Mouse (Mus musculus) forebrain, embryonic 16.5 days (tissue): ENCODE data around the gene Nagpa. TPM values are rescaled to one million over a fixed set of nuclear protein-coding genes. Genes with fewer than 3 reads are reported as not detected.
"Not testable (repeated sequence)": the region's sequence is repeated elsewhere in the genome, so short reads cannot be mapped to it uniquely, and the experiment has no call there.

ENCODE experiments used
- ATAC-seq: fragments of 200-750 bp; cut with Nextera tagmentation; 2 replicates; pipeline ENCODE4 v1.8.0; 2017; ENCODE audit warnings: mild to moderate bottlenecking, moderate library complexity
- H3K27ac ChIP-seq: fragments of 300-500 bp; sonication (generic); 2 replicates; pipeline ENCODE4 v1.5.1; 2014; ENCODE audit warnings: low read length, control low read depth
- H3K27me3 ChIP-seq: fragments of 300-500 bp; sonication (generic); replicated peaks from 2 replicates; pipeline ENCODE4 v1.6.1; 2014; ENCODE audit warnings: low read length; ENCODE audit not compliant: control insufficient read depth, insufficient read depth
- H3K36me3 ChIP-seq: fragments of 300-500 bp; sonication (generic); 2 replicates; pipeline ENCODE4 v1.6.1; 2014; ENCODE audit not compliant: control insufficient read depth, insufficient read depth
- H3K4me1 ChIP-seq: fragments of 300-500 bp; sonication (generic); replicated peaks from 2 replicates; pipeline ENCODE4 v1.6.1; 2014; ENCODE audit warnings: low read length; ENCODE audit not compliant: control insufficient read depth, insufficient read depth
- H3K4me2 ChIP-seq: fragments of 300-500 bp; sonication (generic); 2 replicates; pipeline ENCODE4 v1.6.1; 2014; ENCODE audit warnings: mild to moderate bottlenecking, low read length, control low read depth
- H3K4me3 ChIP-seq: fragments of 300-500 bp; sonication (generic); replicated peaks from 2 replicates; pipeline ENCODE4 v1.5.1; 2014; ENCODE audit warnings: mild to moderate bottlenecking, low read length, control low read depth
- H3K9ac ChIP-seq: fragments of 300-500 bp; sonication (generic); replicated peaks from 2 replicates; pipeline ENCODE4 v1.6.1; 2014; ENCODE audit warnings: low read depth, low read length, control low read depth
- H3K9me3 ChIP-seq: fragments of 300-500 bp; sonication (generic); 2 replicates; pipeline ENCODE4 v1.6.1; 2016; ENCODE audit warnings: low read length; ENCODE audit not compliant: control insufficient read depth
- WGBS: fragments of 180-500 bp; shearing (Covaris S2); extraction: QIAGEN DNeasy Blood & Tissue Kit; methylation state at CpG from one replicate; pipeline ENCODE4 v1.1.7; 2014; 5-methylcytosine and 5-hydroxymethylcytosine counted together
- polyA plus RNA-seq: library from polyadenylated mRNA; unstranded; fragments of >200 nt; fragmentation: Nextera tagmentation; extraction: Ambion mirVana; gene quantifications from 2 replicates; pipeline ENCODE4 v1.2.1, GENCODE M21; 2015

Nagpa gene
- polyA plus RNA-seq, 1 experiment from 2014 or later: 13.6 TPM

GRCm38 (mm10) chr16:5227501-5227900 lies 23.7 kb upstream of the Nagpa start:
- H3K27ac ChIP-seq, H3K9me3 ChIP-seq, H3K4me3 ChIP-seq, ATAC-seq, H3K36me3 ChIP-seq, H3K27me3 ChIP-seq, H3K4me1 ChIP-seq, H3K9ac ChIP-seq, H3K4me2 ChIP-seq: not testable (repeated sequence)
- 85% methylated on average over 19 of the region's 19 CpGs for WGBS

GRCm38 (mm10) chr16:5226534-5226933 lies 22.7 kb upstream of the Nagpa start:
- not testable (repeated sequence) for H3K4me2 ChIP-seq, H3K36me3 ChIP-seq, H3K9me3 ChIP-seq, ATAC-seq, H3K4me3 ChIP-seq, H3K4me1 ChIP-seq, H3K9ac ChIP-seq, H3K27ac ChIP-seq, H3K27me3 ChIP-seq
- WGBS: 0% methylated on average over 1 of the region's 1 CpGs

- H3K27ac ChIP-seq: no peak within 1 kb of the TSS
- H3K4me2 ChIP-seq: no peak within 1 kb of the TSS
- no peak within 1 kb of the TSS for H3K4me3 ChIP-seq
- no peaks in the 10 kb centered on the region for H3K36me3 ChIP-seq
- H3K9me3 ChIP-seq: no peaks in the 10 kb centered on the region
- no peaks in the 10 kb centered on the region; the same call in 1 of the 2 replicates for H3K27me3 ChIP-seq
- 77% methylated on average over 6 of the region's 6 CpGs for WGBS
- ATAC-seq: no peak
- H3K9ac ChIP-seq: no peak within 1 kb of the TSS
- H3K4me1 ChIP-seq: no peaks in the 10 kb centered on the region
Observed at GRCm38 (mm10) chr16:5222140-5222539, 18.3 kb upstream of the Nagpa start, which contains the start of gene AU021092. Gene AU021092, minus strand, starts transcription at chr16:5222299.

GRCm38 (mm10) chr16:5221403-5221802 lies 17.6 kb upstream of the Nagpa start:
- no peaks in the 10 kb centered on the region; the same call in 1 of the 2 replicates for H3K27me3 ChIP-seq
- H3K4me3 ChIP-seq: no peak overlapping the region
- ATAC-seq: no peak
- no peaks in the 10 kb centered on the region for H3K36me3 ChIP-seq
- 45% methylated on average over 4 of the region's 4 CpGs for WGBS
- H3K9me3 ChIP-seq: no peaks in the 10 kb centered on the region
- no peak overlapping the region for H3K27ac ChIP-seq
- no peak overlapping the region for H3K4me2 ChIP-seq
- H3K9ac ChIP-seq: no peak overlapping the region
- H3K4me1 ChIP-seq: no peaks in the 10 kb centered on the region

GRCm38 (mm10) chr16:5217341-5218133 lies 13.7 kb upstream of the Nagpa start:
- H3K36me3 ChIP-seq: no peaks in the 10 kb centered on the region
- H3K27me3 ChIP-seq: no peaks in the 10 kb centered on the region; the same call in 1 of the 2 replicates
- 60% methylated on average over 5 of the region's 5 CpGs for WGBS
- no peak overlapping the region for H3K27ac ChIP-seq
- no peak for ATAC-seq
- H3K9me3 ChIP-seq: no peaks in the 10 kb centered on the region
- no peak overlapping the region for H3K4me3 ChIP-seq
- H3K4me2 ChIP-seq: no peak overlapping the region
- no peak overlapping the region for H3K9ac ChIP-seq
- H3K4me1 ChIP-seq: no peaks in the 10 kb centered on the region

GRCm38 (mm10) chr16:5216686-5217085 lies 12.9 kb upstream of the Nagpa start:
- Histone ChIP-seq H3K4me2 (no peak overlapping the region), H3K36me3 (no peaks in the 10 kb centered on the region), H3K27ac (no peak overlapping the region), H3K27me3 (no peaks in the 10 kb centered on the region; the same call in 1 of the 2 replicates), H3K9ac (no peak overlapping the region), H3K4me1 (no peaks in the 10 kb centered on the region), H3K9me3 (no peaks in the 10 kb centered on the region), H3K4me3 (no peak overlapping the region)
- WGBS: 77% methylated on average over 6 of the region's 6 CpGs
- no peak for ATAC-seq

- Histone ChIP-seq H3K4me3 (no peak overlapping the region), H3K4me1 (no peaks in the 10 kb centered on the region), H3K27me3 (no peaks in the 10 kb centered on the region), H3K36me3 (no peaks in the 10 kb centered on the region), H3K9me3 (no peaks in the 10 kb centered on the region), H3K9ac (no peak overlapping the region), H3K4me2 (no peak overlapping the region), H3K27ac (no peak overlapping the region)
- 93% methylated on average over 2 of the region's 2 CpGs for WGBS
- ATAC-seq: no peak
Observed at GRCm38 (mm10) chr16:5214126-5214525, 10.3 kb upstream of the Nagpa start.

GRCm38 (mm10) chr16:5212150-5212549 lies 8.3 kb upstream of the Nagpa start:
- Histone ChIP-seq H3K4me2 (no peak overlapping the region), H3K4me1 (no peaks in the 10 kb centered on the region), H3K9ac (no peak overlapping the region), H3K27me3 (no peaks in the 10 kb centered on the region), H3K4me3 (no peak overlapping the region), H3K9me3 (no peaks in the 10 kb centered on the region), H3K27ac (no peak overlapping the region), H3K36me3 (no peaks in the 10 kb centered on the region)
- WGBS: 77% methylated on average over 3 of the region's 3 CpGs
- ATAC-seq: no peak

GRCm38 (mm10) chr16:5210365-5210764 lies 6.6 kb upstream of the Nagpa start:
- Histone ChIP-seq H3K4me3 (no peak overlapping the region), H3K27me3 (no peaks in the 10 kb centered on the region), H3K4me2 (no peak overlapping the region), H3K9me3 (no peaks in the 10 kb centered on the region), H3K9ac (no peak overlapping the region), H3K36me3 (no peaks in the 10 kb centered on the region), H3K4me1 (no peaks in the 10 kb centered on the region), H3K27ac (no peak overlapping the region)
- no peak for ATAC-seq
- 71% methylated on average over 2 of the region's 2 CpGs for WGBS
